Mouse (Mus musculus) layer of hippocampus, adult 8-10 months (tissue): ENCODE results near the gene Adra2b. TPM values are rescaled to one million over a fixed set of nuclear protein-coding genes. Genes with fewer than 3 reads are reported as not detected.
A peak's percentile ranks its signal among the peaks of the same experiment; 100 is the strongest.

Experiments used
- DNase-seq, 2 experiments: peaks; one replicate each; pipeline ENCODE4 v3.0.0; 2022; ENCODE audit warnings: low spot score in 2 of 2
- total RNA-seq, 4 experiments: library from RNA; stranded (reverse); gene quantifications; 2 replicates each; pipeline ENCODE4 v1.2.4; 2022

Adra2b gene
- under 1 TPM in 3 of 4 experiments, not detected in 1; 0.09 to 0.41 (median 0.12) TPM for total RNA-seq

GRCm38 (mm10) chr2:127362459-127363281, at the start of gene Adra2b:
Gene Adra2b (plus strand): TSS chr2:127363208.
- DNase-seq: peak; percentile 64 to 79

GRCm38 (mm10) chr2:127313878-127314277, 49.1 kb upstream of the Adra2b start:
- no peak for DNase-seq

- no peak for DNase-seq
Observed at GRCm38 (mm10) chr2:127314467-127315154, 48.4 kb upstream of the Adra2b start.

GRCm38 (mm10) chr2:127315155-127315470, 47.9 kb upstream of the Adra2b start:
- no peak for DNase-seq

- no peak for DNase-seq
Observed at GRCm38 (mm10) chr2:127316431-127316830, 46.6 kb upstream of the Adra2b start.

- no peak for DNase-seq
Observed at GRCm38 (mm10) chr2:127318136-127318535, 44.9 kb upstream of the Adra2b start.

GRCm38 (mm10) chr2:127319071-127319470, 43.9 kb upstream of the Adra2b start:
- DNase-seq: no peak

- DNase-seq: no peak
Observed at GRCm38 (mm10) chr2:127322671-127323285, 40.2 kb upstream of the Adra2b start.

GRCm38 (mm10) chr2:127323667-127324066, 39.3 kb upstream of the Adra2b start:
- no peak for DNase-seq

GRCm38 (mm10) chr2:127324456-127324855, 38.6 kb upstream of the Adra2b start:
- no peak for DNase-seq

- no peak for DNase-seq
Observed at GRCm38 (mm10) chr2:127328090-127328851, 34.7 kb upstream of the Adra2b start.

GRCm38 (mm10) chr2:127332807-127333570, 30.0 kb upstream of the Adra2b start:
- no peak for DNase-seq

GRCm38 (mm10) chr2:127333945-127334603, 28.9 kb upstream of the Adra2b start:
- no peak for DNase-seq

GRCm38 (mm10) chr2:127335078-127335541, 27.9 kb upstream of the Adra2b start:
- no peak for DNase-seq

- peak in 1 of 2 experiments; percentile 48 for DNase-seq
Observed at GRCm38 (mm10) chr2:127335767-127336496, 27.1 kb upstream of the Adra2b start, which contains the start of gene Dusp2. Gene Dusp2 (plus strand): TSS chr2:127336159.

- DNase-seq: no peak
Observed at GRCm38 (mm10) chr2:127336497-127336832, 26.5 kb upstream of the Adra2b start.

- no peak for DNase-seq
Observed at GRCm38 (mm10) chr2:127336885-127337284, 26.1 kb upstream of the Adra2b start.

GRCm38 (mm10) chr2:127337531-127337930, 25.5 kb upstream of the Adra2b start:
- no peak for DNase-seq

GRCm38 (mm10) chr2:127338012-127338411, 25.0 kb upstream of the Adra2b start:
- no peak for DNase-seq
